Mouse (Mus musculus): ENCODE measurements around the gene Ppp5c.

Ppp5c gene

GRCm38 (mm10) chr7:17054325-17054989 is 26.7 kb upstream of the Ppp5c start:
- no peak for DNase-seq (ENCODE audit: low spot score)

- DNase-seq (ENCODE audit: low spot score): no peak
Measured at GRCm38 (mm10) chr7:17050933-17051594, 23.3 kb upstream of the Ppp5c start.

DNA sequence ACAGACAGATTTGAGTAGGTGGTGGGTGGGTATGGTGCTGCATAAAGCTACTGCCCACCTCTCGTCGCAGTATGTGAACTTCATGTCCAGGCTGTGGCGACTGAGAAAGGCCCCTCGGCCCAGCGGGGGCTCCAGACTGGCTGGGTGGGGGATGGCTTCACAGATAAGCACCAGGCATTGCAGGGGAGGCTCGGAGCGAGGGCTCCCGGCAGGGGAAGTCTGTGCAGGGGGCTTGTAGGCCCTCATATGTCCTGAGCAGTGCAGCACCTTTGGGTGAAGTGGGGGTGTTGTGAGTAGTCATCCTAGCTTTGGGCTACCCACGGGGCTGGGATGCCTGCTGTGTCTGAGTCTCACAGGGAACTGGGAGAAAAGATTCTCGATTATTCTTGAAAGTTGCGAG is 22.8 kb upstream of the Ppp5c start:
- DNase-seq (ENCODE audit: low spot score): no peak

DNA sequence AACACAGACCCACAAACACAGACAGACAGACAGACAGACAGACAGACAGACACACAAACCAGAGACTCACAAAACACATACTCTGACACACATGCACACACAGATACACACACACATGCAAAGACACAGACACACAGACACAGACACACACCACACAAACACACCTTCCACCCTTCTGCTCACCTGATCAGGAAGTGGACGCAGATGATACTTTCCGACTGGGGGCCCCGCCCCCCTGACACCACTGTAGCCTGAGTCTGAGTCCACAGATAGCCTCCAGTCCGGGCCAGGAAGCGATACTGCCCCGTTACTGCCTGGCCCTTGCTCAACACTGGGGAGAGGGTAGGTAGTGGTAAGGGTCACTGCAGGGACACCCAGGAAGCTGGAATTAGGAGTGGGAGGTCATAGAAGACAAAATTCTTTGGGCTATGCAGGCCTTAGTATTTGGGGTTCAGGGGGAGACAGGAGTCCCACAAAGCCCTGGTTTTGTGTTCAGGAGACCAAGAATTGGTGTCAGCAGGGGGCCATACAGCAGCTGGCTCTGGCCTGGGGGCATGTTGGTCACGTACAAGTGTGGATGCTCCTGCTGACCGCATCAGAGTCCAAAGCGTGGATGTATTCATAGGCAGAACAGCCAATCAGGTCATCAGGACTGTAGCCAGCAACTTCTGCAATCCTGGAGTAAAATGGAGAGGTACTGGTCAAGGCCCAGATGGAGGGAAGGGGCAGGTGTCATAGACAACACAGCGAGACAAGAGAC is 20.9 kb upstream of the Ppp5c start:
- no peak for DNase-seq (ENCODE audit: low spot score)

DNA sequence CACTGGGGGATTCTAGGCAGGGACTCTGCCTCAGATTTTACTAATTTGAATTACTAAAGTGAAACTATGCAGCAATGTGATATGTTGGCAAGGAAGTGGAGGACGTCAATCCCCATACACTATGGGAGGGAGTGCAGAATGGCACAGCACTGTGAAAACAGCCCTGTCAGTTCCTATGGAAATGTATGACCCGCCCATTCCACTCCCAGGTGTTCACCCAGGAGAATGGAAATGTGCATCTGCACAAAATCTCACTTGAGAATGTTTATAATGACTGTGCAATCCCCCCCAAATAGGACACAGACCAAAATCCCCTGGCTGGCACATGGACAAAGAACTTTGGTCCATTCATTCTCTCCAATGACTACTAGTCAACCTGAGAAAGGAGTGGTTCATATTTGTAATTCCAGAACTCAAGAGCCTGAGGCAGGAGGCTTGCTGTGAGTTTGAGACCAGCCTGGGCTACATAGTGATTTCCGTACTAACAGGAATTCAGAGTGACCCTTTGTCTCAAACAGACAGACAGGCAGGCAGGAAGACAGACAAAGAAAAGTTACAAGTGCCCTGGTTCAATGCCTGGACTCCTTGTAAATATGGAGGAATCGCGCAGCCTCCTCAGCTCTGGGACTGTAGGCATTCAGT is 19.4 kb upstream of the Ppp5c start:
- no peak for DNase-seq (ENCODE audit: low spot score)

- no peak for DNase-seq (ENCODE audit: low spot score)
Measured at GRCm38 (mm10) chr7:17045743-17046142, 18.0 kb upstream of the Ppp5c start.

DNA sequence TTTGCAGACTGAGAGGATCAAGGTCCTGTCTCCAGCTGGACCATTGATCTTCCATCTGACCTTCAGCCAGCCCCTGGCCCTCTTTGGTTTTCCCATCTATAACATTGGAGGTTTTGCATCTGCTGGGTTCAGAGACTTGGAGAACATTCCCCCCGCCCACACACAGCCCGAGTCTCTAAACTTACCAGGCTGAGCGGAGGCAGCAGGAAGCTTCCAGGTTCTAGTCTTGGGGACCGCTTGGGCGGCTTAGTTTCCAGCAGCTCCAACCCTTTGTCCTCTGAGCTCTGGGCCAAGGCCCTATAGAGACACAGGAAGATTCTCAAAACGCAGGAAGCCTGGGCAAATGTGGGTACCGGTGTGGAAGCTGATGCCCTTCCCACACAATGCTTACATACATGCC is 11.6 kb upstream of the Ppp5c start:
- no peak for DNase-seq (ENCODE audit: low spot score)

GRCm38 (mm10) chr7:17038018-17038695 is 10.4 kb upstream of the Ppp5c start:
- DNase-seq (ENCODE audit: low spot score): no peak

- no peak for DNase-seq (ENCODE audit: low spot score)
Measured at GRCm38 (mm10) chr7:17030239-17030638, 2.5 kb upstream of the Ppp5c start.

DNA sequence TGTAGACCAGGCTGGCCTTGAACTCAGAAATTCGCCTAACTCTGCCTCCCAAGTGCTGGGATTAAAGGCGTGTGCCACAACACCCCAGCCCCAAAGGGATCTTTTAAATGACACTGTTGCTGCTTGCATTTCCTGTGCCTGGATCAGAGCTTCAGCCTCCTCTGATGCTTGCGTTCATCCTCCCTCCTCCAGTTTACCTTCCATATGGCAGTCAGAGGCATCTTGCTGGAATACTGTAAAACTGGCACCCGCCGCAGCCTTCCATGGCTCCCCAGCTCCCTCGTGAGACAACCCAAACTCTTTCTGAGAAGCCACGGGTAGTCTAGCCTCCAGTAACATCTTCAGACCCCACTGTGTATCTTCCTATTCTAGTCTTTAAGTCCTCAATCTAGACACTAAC is 1.2 kb upstream of the Ppp5c start:
- no peak for DNase-seq (ENCODE audit: low spot score)

- peak; percentile 64 for DNase-seq (ENCODE audit: low spot score)
Measured at GRCm38 (mm10) chr7:17026710-17027587, 775 bp downstream of the Ppp5c start.

GRCm38 (mm10) chr7:17025896-17026622 is 1.7 kb downstream of the Ppp5c start:
- no peak for DNase-seq (ENCODE audit: low spot score)

DNA sequence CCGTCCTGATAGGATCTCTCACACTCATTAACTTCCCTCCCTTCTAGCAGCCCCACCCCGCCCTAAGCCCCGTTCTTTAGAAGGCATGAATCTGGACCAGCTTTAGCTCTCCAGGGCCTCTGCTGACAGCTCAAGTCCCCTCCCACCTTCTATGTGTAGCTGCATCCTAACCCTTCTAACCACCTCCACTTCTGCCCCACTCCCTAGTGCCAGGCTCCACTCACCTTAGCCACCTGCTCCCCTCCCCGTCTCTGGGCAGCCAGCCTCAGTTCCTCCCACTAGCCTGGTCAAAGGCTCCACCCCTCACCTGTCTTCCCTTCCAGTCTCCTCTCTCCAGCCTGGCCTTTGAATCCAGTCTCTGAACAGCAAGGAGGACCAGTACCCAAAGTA is 2.2 kb downstream of the Ppp5c start:
- no peak for DNase-seq (ENCODE audit: low spot score)

DNA sequence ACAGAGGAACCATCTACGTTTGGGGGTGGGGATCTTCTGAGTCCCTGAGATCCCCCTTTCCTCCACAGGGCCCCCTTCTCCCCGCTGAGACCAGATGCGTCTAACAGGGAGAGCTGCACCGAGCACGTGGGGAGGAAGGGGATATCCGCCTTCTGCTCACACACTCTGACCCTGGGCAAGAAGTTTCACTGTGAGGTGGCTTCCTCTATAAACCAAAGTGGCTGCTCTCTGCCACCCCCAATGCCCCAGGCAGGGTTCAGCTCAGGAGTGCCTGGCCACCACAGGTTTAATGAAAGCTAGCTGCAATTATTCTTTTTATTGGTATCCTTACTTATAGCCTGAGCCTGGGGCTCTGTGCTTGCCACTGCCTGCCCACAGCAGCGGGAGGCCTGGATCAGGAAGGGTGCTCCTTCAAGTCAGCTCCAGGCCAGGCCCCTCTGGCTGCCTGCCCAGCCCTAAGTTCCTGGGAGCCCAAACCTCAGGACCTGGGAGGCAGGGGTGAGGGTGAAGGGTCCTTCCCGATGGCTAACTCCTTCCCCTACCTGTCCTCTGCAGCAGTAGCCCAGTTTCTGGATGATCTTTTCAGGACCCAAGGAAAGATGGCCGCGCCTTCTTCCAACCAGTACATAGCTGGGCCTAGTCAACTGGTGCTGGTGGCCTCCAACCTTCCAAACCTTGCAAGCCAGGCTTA is 2.8 kb downstream of the Ppp5c start:
- DNase-seq (ENCODE audit: low spot score): no peak

DNA sequence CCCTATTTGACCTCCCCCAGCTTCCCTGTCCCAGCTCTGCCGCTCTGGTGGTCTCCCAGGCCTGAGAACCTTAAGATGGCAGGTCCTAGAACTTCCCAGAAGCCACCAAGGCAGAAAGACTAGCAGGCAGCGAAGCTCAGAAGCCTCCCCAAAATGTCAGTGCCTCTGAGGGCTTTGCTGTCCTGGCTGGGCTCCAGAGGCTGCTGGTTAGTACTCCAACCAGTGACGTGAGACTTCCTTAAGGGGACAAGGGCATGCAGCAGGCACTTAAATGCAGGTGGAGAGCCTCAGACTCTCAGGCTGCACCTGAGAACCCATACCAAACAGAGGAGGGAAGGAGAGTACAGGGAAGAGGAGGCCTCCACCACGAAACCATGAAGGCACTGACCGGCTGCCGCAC is 3.6 kb downstream of the Ppp5c start:
- no peak for DNase-seq (ENCODE audit: low spot score)

- no peak for DNase-seq (ENCODE audit: low spot score)
Measured at GRCm38 (mm10) chr7:17023701-17024100, 4.0 kb downstream of the Ppp5c start.

- DNase-seq (ENCODE audit: low spot score): no peak
Measured at GRCm38 (mm10) chr7:17022176-17022575, 5.5 kb downstream of the Ppp5c start.

DNA sequence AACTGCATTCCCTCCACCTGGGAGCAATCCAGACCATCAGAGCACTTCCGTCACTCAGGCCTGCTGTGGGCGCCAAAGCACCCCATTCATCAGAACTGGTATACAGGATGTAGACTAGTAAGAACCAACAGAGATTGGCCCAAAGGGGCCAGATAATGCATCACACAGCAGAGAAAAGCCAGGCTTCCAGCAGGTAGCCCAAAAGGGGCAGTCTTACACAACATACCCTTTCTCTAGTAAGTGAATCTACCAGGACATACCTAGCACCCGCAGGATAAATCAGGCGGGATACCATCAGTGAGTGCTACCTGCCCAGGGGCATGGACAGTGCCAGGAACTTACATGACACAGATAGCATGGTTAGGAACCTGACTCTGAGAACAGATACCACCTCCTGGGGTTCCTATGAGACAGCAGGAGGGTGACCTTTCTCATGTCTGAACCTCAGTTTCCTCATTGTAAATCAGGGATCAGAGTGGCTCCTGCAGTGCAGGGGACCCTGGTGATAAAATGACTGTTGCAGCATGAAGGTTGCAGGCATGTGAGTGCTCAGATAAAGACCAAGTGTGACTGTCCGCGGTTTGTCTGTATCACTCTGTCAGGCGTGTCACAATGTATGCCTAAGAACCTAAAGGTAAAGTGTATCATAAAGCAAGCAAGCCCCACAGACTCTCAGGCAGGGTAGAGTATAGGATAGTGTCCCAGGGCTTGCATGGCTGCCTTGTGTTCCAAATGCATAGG is 8.1 kb downstream of the Ppp5c start:
- no peak for DNase-seq (ENCODE audit: low spot score)

- DNase-seq (ENCODE audit: low spot score): no peak
Measured at GRCm38 (mm10) chr7:17017921-17018320, 9.8 kb downstream of the Ppp5c start.

Measured in layer of hippocampus, adult 9-10 months (tissue).